Mouse (Mus musculus): ENCODE data around the gene Gm10840. TPM values are rescaled to one million over a fixed set of nuclear protein-coding genes. Genes with fewer than 3 reads are reported as not detected.

Gene Gm10840
- polyA plus RNA-seq, 1 experiment from 2014 or later = not detected

DNA sequence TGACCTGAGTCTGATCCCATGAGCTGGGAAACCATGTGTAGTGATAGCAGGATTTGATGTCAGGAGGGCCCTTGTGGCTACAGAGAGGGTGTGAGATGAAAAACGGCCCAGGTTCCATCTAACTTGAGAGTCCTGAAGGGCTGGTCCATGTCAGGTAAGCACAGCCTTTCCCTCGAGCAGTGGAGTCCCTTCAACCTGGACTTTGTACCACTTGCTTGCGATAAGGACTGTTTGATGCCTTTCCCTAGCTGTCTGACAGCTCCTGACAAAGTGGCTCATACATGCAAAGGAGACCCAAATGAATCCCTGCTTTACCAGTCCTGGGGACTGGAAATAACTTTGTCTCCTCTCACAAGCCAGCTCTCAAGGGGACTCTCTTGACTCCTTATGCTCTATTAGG, 9.4 kb upstream of the Gm10840 start:
- Histone ChIP-seq H3K4me2 (no peak overlapping the region), H3K36me3 (peaks cover 98% of the 10 kb centered on the region), H3K27me3 (replicated peaks) (no peaks in the 10 kb centered on the region), H3K9ac (no peak overlapping the region), H3K9me3 (no peaks in the 10 kb centered on the region), H3K27ac (replicated peaks) (no peak overlapping the region), H3K4me1 (no peaks in the 10 kb centered on the region), H3K4me3 (no peak overlapping the region)
- no peak for ATAC-seq (ENCODE audit: extremely low read depth, insufficient number of reproducible peaks, low FRiP score, low TSS enrichment)
- 78% methylated on average over 3 of the region's 3 CpGs for WGBS

DNA sequence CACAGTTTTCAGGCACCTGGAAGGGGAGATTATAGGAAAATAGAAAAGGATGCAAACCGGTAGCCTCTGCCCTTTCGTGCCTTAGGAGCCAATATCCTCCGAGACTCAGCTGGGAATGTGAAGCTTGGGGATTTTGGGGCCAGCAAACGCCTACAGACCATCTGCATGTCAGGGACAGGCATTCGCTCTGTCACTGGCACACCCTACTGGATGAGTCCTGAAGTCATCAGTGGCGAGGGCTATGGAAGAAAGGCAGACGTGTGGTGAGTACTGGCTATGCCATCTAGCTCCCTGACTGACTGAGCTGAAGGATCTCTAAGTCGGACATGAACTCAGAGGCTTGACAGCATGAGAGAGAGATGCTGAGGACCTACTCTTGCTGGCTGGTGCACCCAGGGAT, 8.5 kb upstream of the Gm10840 start:
- no peaks in the 10 kb centered on the region for H3K9me3 ChIP-seq
- H3K27ac ChIP-seq (replicated peaks) = no peak overlapping the region
- 68% methylated on average over 8 of the region's 8 CpGs for WGBS

DNA sequence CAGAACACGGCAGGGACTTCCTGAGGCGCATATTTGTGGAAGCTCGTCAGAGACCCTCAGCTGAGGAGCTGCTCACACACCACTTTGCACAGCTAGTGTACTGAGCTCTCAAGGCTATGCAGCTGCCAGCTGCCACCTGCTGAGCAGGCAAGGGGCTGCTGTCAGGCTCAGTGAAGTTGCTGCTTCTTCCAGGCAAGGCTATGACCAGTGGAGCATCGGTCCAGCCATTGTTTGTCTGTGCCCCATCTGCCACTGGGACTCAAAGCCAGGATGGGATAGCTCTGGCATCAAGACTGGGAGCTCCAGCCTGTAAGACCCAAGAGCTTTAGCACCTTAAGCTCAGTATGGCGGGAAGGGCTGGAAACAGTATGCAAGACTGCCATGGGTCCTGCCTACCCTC, 6.6 kb upstream of the Gm10840 start:
- no peak for ATAC-seq (ENCODE audit: extremely low read depth, insufficient number of reproducible peaks, low FRiP score, low TSS enrichment)
- Histone ChIP-seq H3K4me1 (peaks cover 18% of the 10 kb centered on the region), H3K36me3 (peaks cover 90% of the 10 kb centered on the region), H3K9me3 (no peaks in the 10 kb centered on the region), H3K27ac (replicated peaks) (no peak overlapping the region), H3K4me2 (no peak overlapping the region), H3K9ac (no peak overlapping the region), H3K4me3 (no peak overlapping the region), H3K27me3 (replicated peaks) (no peaks in the 10 kb centered on the region)
- 75% methylated on average over 5 of the region's 5 CpGs for WGBS

More for the DNA sequence above, 8.5 kb upstream of the Gm10840 start:
- ATAC-seq (ENCODE audit: extremely low read depth, insufficient number of reproducible peaks, low FRiP score, low TSS enrichment) = no peak
- H3K36me3 ChIP-seq = peaks cover 99% of the 10 kb centered on the region
- peaks cover 3% of the 10 kb centered on the region; the same call in 1 of the 2 replicates for H3K4me1 ChIP-seq
- H3K9ac ChIP-seq = no peak overlapping the region
- no peak overlapping the region for H3K4me2 ChIP-seq
- no peak overlapping the region for H3K4me3 ChIP-seq
- no peaks in the 10 kb centered on the region for H3K27me3 ChIP-seq (replicated peaks)

DNA sequence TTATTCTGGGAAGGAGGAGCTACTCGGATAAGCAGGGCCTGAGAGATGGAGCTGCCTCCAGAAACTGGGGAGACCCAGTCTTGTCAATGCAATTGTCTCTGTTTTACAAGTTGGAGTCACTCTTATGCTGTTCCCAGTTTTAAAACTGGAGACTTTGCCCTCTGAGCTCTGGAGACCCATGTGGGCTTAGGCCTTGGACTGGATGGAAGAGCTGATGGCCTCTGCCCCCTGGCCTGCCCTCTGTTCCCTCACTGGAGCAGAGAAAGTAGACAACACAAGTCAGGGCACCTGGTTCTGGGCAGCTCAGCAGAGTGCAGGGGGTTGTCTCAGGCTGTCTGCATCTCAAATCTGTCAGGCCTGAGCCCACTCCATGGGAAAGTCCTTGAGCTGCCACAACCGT, 5.9 kb upstream of the Gm10840 start:
- no peak overlapping the region for H3K9ac ChIP-seq
- H3K27me3 ChIP-seq (replicated peaks) = no peaks in the 10 kb centered on the region
- WGBS = 55% methylated on average over 2 of the region's 2 CpGs
- H3K9me3 ChIP-seq = no peaks in the 10 kb centered on the region
- H3K27ac ChIP-seq (replicated peaks) = no peak overlapping the region
- peaks cover 83% of the 10 kb centered on the region for H3K36me3 ChIP-seq
- no peak overlapping the region for H3K4me2 ChIP-seq
- H3K4me1 ChIP-seq = peaks cover 23% of the 10 kb centered on the region
- no peak overlapping the region for H3K4me3 ChIP-seq
- no peak for ATAC-seq (ENCODE audit: extremely low read depth, insufficient number of reproducible peaks, low FRiP score, low TSS enrichment)

DNA sequence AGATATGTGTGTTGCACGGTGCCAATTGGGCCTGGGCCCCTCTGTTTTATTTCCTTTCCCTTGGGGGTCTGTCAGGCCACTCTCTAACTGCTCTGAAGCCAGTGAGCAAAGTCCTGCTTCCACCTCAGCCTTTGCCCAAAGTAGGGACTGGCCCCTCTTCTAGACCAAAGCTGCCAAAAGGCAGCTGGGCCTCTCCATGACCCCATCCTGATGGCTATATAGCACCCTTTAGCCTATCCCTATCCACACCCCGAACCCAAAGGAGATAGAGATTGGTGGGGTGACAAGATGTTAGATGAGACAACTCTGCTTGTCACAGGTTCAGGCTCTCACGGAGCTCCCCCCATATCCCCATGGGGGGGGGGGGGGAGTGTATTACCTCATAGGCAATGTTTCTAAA, 4.9 kb upstream of the Gm10840 start:
- Histone ChIP-seq H3K27ac (replicated peaks) (no peak overlapping the region), H3K27me3 (replicated peaks) (no peaks in the 10 kb centered on the region), H3K4me3 (no peak overlapping the region), H3K36me3 (peaks cover 73% of the 10 kb centered on the region), H3K4me1 (peaks cover 26% of the 10 kb centered on the region), H3K9me3 (no peaks in the 10 kb centered on the region), H3K9ac (no peak overlapping the region), H3K4me2 (no peak overlapping the region)
- ATAC-seq (ENCODE audit: extremely low read depth, insufficient number of reproducible peaks, low FRiP score, low TSS enrichment) = no peak
- 57% methylated on average over 3 of the region's 3 CpGs for WGBS

DNA sequence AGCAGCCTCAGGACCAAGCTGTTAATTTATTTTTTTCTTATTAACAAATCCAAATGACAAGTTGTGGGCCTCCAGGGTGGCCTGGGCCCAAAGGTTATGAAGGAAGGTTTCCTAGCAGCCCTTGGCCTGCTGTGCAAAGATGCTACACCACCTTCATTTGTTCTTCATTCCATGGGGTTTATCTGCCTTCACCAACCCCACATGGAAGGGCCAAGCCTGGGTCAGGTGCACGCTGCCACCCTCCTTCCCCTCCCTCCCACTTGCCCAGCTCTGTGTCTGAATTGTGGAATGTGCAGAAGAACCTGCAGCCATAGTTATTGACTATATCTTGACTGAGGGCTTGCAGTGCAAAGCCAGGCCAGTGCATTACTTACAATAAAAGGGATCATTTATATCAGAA, 4.4 kb upstream of the Gm10840 start:
- Histone ChIP-seq H3K9ac (no peak overlapping the region), H3K27me3 (replicated peaks) (no peaks in the 10 kb centered on the region), H3K4me2 (no peak overlapping the region), H3K4me1 (peaks cover 31% of the 10 kb centered on the region), H3K27ac (replicated peaks) (no peak overlapping the region), H3K9me3 (no peaks in the 10 kb centered on the region), H3K4me3 (no peak overlapping the region), H3K36me3 (peaks cover 68% of the 10 kb centered on the region)
- 71% methylated on average over 1 of the region's 1 CpGs for WGBS
- no peak for ATAC-seq (ENCODE audit: extremely low read depth, insufficient number of reproducible peaks, low FRiP score, low TSS enrichment)

DNA sequence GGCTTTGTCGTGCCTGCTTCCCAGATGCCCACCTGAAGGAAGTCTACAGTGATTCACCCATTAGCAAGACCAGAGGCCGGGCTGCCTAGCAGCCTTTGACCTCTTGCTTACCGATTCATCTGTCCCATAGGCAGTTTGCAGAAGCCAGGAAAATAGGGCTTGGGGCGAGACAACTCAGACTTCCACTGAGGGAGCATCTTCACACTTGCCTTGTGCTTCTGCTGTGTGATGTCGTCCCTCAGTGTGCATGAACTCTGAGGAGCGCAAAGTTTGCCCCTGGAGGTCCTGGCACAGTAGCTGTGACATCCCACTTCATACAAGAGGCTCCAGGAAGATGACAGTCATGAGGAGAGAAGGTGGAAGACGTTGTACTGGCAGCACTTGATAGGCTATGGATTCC, 3.5 kb upstream of the Gm10840 start:
- 79% methylated on average over 7 of the region's 7 CpGs for WGBS
- H3K27me3 ChIP-seq (replicated peaks) = no peaks in the 10 kb centered on the region
- ATAC-seq (ENCODE audit: extremely low read depth, insufficient number of reproducible peaks, low FRiP score, low TSS enrichment) = no peak
- peaks cover 33% of the 10 kb centered on the region for H3K4me1 ChIP-seq
- H3K9me3 ChIP-seq = no peaks in the 10 kb centered on the region
- no peak overlapping the region for H3K9ac ChIP-seq
- no peak overlapping the region for H3K4me2 ChIP-seq
- H3K4me3 ChIP-seq = no peak overlapping the region
- peaks cover 59% of the 10 kb centered on the region for H3K36me3 ChIP-seq
- H3K27ac ChIP-seq (replicated peaks) = no peak overlapping the region

DNA sequence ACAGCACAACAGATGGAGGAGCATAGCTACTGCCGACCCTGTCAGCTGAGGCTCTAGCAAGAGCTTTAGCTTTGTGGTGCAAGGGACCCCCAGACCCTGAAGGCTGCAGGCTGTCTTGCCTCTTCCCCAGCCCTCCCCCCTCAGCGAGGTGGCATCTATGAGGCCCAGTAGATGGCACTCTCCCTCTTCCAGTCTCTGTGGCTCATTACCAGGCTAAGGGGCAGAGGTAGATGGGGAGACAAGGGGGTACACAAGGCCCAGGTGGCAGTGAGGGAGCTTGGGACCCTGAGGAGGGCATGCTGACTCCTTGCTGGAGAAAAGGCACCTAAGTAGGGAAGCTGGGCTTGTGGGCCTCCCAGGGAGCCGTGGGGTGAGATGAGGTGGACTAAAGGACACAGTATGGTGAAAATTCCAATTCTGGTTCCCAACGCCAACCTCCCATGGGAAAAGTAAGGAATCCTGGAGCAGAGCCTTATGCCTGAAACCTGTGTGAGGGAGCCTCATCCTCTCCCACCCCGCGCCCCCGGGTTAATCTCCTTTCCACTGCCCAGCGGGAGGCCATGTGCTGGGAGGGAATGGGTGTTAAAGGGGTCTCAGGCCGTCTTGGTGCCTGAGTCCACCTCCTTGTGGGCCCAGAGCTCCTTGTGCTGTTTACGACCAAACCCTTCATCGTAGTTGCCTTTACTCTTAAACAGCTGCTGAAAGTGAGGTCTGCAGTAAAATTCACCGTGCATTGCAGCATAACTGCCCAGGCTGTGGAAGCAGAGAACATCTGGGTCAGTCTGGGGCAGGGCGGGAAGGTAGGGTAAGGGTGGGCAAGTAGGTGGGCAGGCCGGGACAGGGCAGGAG, 2.3 kb upstream of the Gm10840 start:
- H3K4me2 ChIP-seq = peak overlapping the region; percentile 93
- 56% methylated on average over 14 of the region's 14 CpGs for WGBS
- no peaks in the 10 kb centered on the region for H3K9me3 ChIP-seq
- peak overlapping the region; percentile 96 for H3K9ac ChIP-seq
- peak overlapping the region; percentile 92 for H3K27ac ChIP-seq (replicated peaks)
- peaks cover 33% of the 10 kb centered on the region for H3K4me1 ChIP-seq
- peak overlapping the region; percentile 87 for H3K4me3 ChIP-seq
- no peak for ATAC-seq (ENCODE audit: extremely low read depth, insufficient number of reproducible peaks, low FRiP score, low TSS enrichment)
- peaks cover 58% of the 10 kb centered on the region for H3K36me3 ChIP-seq
- no peaks in the 10 kb centered on the region for H3K27me3 ChIP-seq (replicated peaks)

DNA sequence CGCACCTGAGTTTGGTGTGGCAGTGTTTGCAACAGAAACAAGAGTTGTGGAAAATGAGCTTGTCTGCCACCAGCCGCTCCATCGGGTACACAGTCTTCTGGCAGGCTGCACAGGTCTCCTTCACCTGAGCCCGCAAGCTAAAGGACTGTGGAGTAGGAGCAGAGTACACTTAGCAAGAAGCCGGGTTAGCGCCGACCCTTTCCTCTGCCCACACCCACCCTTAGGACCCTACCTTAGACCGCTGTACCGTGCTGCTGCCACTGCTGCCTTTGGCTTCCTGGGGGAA, 1.8 kb upstream of the Gm10840 start:
- ATAC-seq (ENCODE audit: extremely low read depth, insufficient number of reproducible peaks, low FRiP score, low TSS enrichment) = no peak
- peaks cover 58% of the 10 kb centered on the region for H3K36me3 ChIP-seq
- peak overlapping the region; percentile 93 for H3K4me2 ChIP-seq
- H3K27me3 ChIP-seq (replicated peaks) = no peaks in the 10 kb centered on the region
- peak overlapping the region; percentile 92 for H3K27ac ChIP-seq (replicated peaks)
- 34% methylated on average over 9 of the region's 9 CpGs for WGBS
- no peaks in the 10 kb centered on the region for H3K9me3 ChIP-seq
- H3K4me1 ChIP-seq = peaks cover 33% of the 10 kb centered on the region
- peak overlapping the region; percentile 87 for H3K4me3 ChIP-seq
- H3K9ac ChIP-seq = peak overlapping the region; percentile 96

DNA sequence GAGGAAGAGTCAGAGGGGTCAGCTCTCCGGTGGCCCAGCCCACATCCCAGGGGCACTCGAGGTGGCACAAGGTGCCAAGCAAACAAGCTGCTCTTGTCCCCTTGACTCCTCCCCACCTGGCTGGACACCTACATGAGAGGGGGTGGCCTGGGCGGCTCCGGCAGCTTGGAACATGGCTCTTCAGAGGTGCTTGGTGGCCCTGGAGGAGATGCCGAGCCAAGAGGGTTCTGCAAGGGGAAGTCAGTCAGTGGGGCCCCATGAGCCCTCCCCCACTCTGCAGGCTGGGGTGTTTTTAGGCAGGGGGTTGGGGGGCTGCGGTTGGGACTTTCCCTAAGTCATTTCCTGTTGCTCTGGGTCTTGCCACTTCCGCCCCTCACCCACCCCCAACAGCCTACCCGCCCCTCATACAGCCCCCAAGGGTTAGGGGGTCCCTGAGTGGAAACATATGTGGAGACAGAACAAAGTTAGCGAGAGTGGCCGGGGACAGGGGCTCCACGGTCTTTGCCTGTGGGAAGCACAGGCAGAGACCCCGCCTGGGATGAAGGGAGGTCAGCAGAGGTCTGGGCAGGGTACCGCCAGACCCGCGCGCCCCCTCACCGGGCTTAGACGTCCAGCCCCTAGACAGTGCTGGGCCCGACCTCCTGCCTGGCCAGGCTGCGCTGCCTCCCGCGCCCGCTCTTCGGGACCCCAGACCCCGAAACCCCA, 1.3 kb upstream of the Gm10840 start:
- peaks cover 58% of the 10 kb centered on the region for H3K36me3 ChIP-seq
- 1% methylated on average over 25 of the region's 25 CpGs for WGBS
- H3K9me3 ChIP-seq = no peaks in the 10 kb centered on the region
- H3K27me3 ChIP-seq (replicated peaks) = no peaks in the 10 kb centered on the region
- peak overlapping the region; percentile 96 for H3K9ac ChIP-seq
- peaks cover 33% of the 10 kb centered on the region for H3K4me1 ChIP-seq
- peak; percentile 10; the same call in 1 of the 2 replicates for ATAC-seq (ENCODE audit: extremely low read depth, insufficient number of reproducible peaks, low FRiP score, low TSS enrichment)
- peak overlapping the region; percentile 87 for H3K4me3 ChIP-seq
- peak overlapping the region; percentile 92 for H3K27ac ChIP-seq (replicated peaks)
- peak overlapping the region; percentile 93 for H3K4me2 ChIP-seq

DNA sequence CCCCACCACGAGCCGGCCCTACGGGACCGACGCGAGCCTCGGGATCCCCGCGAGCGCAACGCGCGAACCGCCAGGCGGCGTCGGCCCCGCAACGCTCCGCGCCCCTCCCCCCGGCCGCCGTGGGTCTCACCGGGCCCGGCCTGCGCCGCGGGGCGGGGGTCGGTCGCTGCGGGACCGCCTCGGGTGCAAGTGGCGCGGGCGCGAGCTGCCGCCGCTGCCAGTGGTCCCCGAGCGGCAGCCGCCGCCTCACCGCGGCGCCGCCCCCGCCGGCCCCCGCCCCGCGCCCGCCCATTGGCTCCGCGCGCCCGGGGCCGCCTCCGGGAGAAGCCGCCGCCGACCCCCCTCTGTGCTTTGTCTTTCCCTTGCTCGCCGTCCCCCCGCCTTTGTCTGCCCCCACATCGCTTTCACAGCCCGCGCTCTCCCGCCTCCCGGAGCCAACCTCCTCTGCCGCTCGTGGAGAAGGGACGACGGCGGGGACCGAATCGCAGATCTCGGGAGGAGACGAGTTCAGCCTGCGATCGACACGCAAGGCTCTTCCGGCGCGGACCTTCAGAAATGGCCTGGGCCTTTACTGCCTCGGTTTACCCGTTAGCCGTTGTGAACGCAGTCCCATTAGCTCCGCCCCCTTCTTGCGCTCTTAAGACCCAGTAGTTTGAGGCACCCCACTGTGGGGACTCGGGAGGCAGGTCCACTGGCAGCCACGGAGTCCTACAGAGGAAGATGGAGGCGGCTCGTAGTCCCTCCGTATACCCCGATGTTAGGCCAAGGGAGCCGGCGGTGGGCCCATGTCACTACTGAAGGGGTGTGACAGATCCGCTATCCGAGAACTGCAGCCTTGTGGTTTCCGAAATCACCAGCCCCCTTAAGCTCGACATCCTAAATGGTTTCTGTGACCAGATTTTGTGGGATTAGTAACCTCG, 469 bp upstream of the Gm10840 start:
- peak overlapping the region; percentile 96 for H3K9ac ChIP-seq
- H3K4me1 ChIP-seq = peaks cover 33% of the 10 kb centered on the region
- no peaks in the 10 kb centered on the region for H3K9me3 ChIP-seq
- peak overlapping the region; percentile 92 for H3K27ac ChIP-seq (replicated peaks)
- H3K4me3 ChIP-seq = peak overlapping the region; percentile 87
- H3K36me3 ChIP-seq = peaks cover 57% of the 10 kb centered on the region
- no peaks in the 10 kb centered on the region for H3K27me3 ChIP-seq (replicated peaks)
- ATAC-seq (ENCODE audit: extremely low read depth, insufficient number of reproducible peaks, low FRiP score, low TSS enrichment) = peak; percentile 9; the same call in 1 of the 2 replicates
- peak overlapping the region; percentile 93 for H3K4me2 ChIP-seq
- under 1% methylated on average over 75 of the region's 106 CpGs for WGBS
